Comparison of ENCODE assay signal across 19 mouse cellular contexts in the genomic region with DNA sequence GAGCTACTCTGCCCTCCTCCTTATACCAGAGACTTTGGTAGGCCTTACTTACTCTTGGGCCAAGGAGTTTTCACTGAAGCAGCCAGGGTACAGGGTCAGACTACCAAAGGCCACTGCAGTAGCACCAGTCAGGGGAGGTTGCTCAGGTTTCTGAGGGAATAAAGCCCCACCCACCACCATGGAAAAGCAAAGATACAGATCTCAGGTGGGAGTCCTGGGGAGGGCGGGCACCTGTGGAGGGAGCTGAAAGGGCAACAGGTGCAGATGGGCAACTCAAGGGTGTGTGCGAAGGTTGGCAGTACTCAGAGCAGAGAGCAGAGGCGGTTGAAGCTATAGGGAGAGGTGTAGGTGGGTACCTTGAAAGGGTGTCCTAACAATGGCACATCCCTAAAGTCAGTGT. TPM values are rescaled to one million over a fixed set of nuclear protein-coding genes. Genes with fewer than 3 reads are reported as not detected.
DNase-seq lines count a peak whose midpoint lies in the region; ATAC-seq and TF ChIP-seq lines count a peak whose summit lies in the region.
"Had no signal": no experiment of that assay in that cellular context is flagged by ENCODE, and none has a peak within 500 bp of the region (broad histone marks: within the 10 kb centered on the region; RNA-seq: fewer than 3 reads in every experiment).

No protein-coding gene starts in this region.

- 0 out of 2 replicates have a peak overlapping the region, but pooled peaks have one; percentile 89 for H3K4me2 ChIP-seq in intestine, embryonic 15.5 days (replicated peaks)
- no peak overlapping the region for H3K4me2 ChIP-seq in intestine, embryonic 16.5 days (ENCODE audit: low read depth, low read length)
- H3K4me2 ChIP-seq in neural tube, embryonic 11.5 days (ENCODE audit: low read depth), result no peak overlapping the region
- H3K4me2 ChIP-seq in liver, embryonic 15.5 days, result peak overlapping the region; percentile 92

- 85% methylated on average over 3 of the region's 3 CpGs for WGBS in intestine, embryonic 15.5 days
- WGBS in intestine, embryonic 16.5 days, result 83% methylated on average over 3 of the region's 3 CpGs
- WGBS in neural tube, embryonic 11.5 days, result 95% methylated on average over 3 of the region's 3 CpGs
- 88% methylated on average over 3 of the region's 3 CpGs for WGBS in liver, embryonic 15.5 days (ENCODE audit: insufficient replicate concordance)

- no peak overlapping the region for H3K27ac ChIP-seq in intestine, embryonic 15.5 days
- no peak overlapping the region for H3K27ac ChIP-seq in intestine, embryonic 16.5 days (ENCODE audit: low read length)
- no peak overlapping the region for H3K27ac ChIP-seq in neural tube, embryonic 11.5 days (ENCODE audit: low read depth, low read length)
- H3K27ac ChIP-seq in liver, embryonic 15.5 days (replicated peaks), result no peak overlapping the region
- no peak overlapping the region for H3K27ac ChIP-seq in layer of hippocampus, adult 2 months
- H3K27ac ChIP-seq: stomach, postnatal 0 days had no signal

- H3K4me1 ChIP-seq in erythroblast, embryonic 14.5 days (ENCODE audit: control insufficient read depth), result peaks cover 41% of the 10 kb centered on the region
- peaks cover 17% of the 10 kb centered on the region for H3K4me1 ChIP-seq in intestine, embryonic 15.5 days (replicated peaks)
- H3K4me1 ChIP-seq in intestine, embryonic 16.5 days (ENCODE audit: control insufficient read depth, insufficient read depth, low read length), result peaks cover 18% of the 10 kb centered on the region
- peaks cover 14% of the 10 kb centered on the region for H3K4me1 ChIP-seq in neural tube, embryonic 11.5 days (ENCODE audit: control insufficient read depth, insufficient read depth, low read length)
- peaks cover 40% of the 10 kb centered on the region for H3K4me1 ChIP-seq in liver, embryonic 15.5 days (replicated peaks)

- H3K9me3 ChIP-seq in erythroblast, embryonic 14.5 days (ENCODE audit: control insufficient read depth, low read length), result peaks cover 3% of the 10 kb centered on the region; the same call in 1 of the 2 replicates
- no peaks in the 10 kb centered on the region for H3K9me3 ChIP-seq in intestine, embryonic 15.5 days
- no peaks in the 10 kb centered on the region for H3K9me3 ChIP-seq in intestine, embryonic 16.5 days (ENCODE audit: control insufficient read depth, low read length)
- H3K9me3 ChIP-seq in neural tube, embryonic 11.5 days (ENCODE audit: control insufficient read depth, low read length), result no peaks in the 10 kb centered on the region
- H3K9me3 ChIP-seq in liver, embryonic 15.5 days (replicated peaks), result no peaks in the 10 kb centered on the region

- ATAC-seq in erythroblast, adult 5-6 weeks (replicated peaks; ENCODE audit: low FRiP score, poor library complexity, severe bottlenecking), result no peak
- ATAC-seq in intestine, embryonic 15.5 days, result no peak
- ATAC-seq in intestine, embryonic 16.5 days, result no peak
- no peak for ATAC-seq in neural tube, embryonic 11.5 days (ENCODE audit: insufficient read depth, low FRiP score, low TSS enrichment)
- ATAC-seq in liver, embryonic 15.5 days (ENCODE audit: insufficient read depth), result no peak
- ATAC-seq: forebrain, embryonic 14.5 days; hindbrain, postnatal 0 days had no signal

- no peak for DNase-seq in neural tube, embryonic 11.5 days (ENCODE audit: low spot score)
- no peak for DNase-seq in neural tube, embryonic 10.5 days (ENCODE audit: extremely low spot score, low spot score)
- DNase-seq in layer of hippocampus, adult 2 months (ENCODE audit: low spot score in 2 of 2), result no peak
- DNase-seq: cerebellum, adult 8-10 months; embryo, embryonic 11 days; kidney, postnatal 10 days; left cerebral cortex, postnatal 4 days; right cerebral cortex, adult 18-20 months; spleen, adult 18-20 months; thymus, postnatal 4 days had no signal

- H3K9ac ChIP-seq in intestine, embryonic 15.5 days, result no peak overlapping the region
- no peak overlapping the region for H3K9ac ChIP-seq in intestine, embryonic 16.5 days (ENCODE audit: low read depth, low read length)
- H3K9ac ChIP-seq in neural tube, embryonic 11.5 days (ENCODE audit: low read length), result no peak overlapping the region; the same call in 1 of the 2 replicates
- no peak overlapping the region for H3K9ac ChIP-seq in liver, embryonic 15.5 days

- no peak for TF ChIP-seq CTCF in layer of hippocampus, adult 2 months (conservative IDR thresholded peaks at IDR 0.05)

- peak overlapping the region; percentile 92 for H3K4me3 ChIP-seq in erythroblast, embryonic 14.5 days (replicated peaks)
- H3K4me3 ChIP-seq in intestine, embryonic 15.5 days (replicated peaks), result no peak overlapping the region
- no peak overlapping the region for H3K4me3 ChIP-seq in intestine, embryonic 16.5 days (ENCODE audit: low read length)
- peak overlapping the region; percentile 80; the same call in 1 of the 2 replicates for H3K4me3 ChIP-seq in neural tube, embryonic 11.5 days (ENCODE audit: low read depth, low read length)
- H3K4me3 ChIP-seq in liver, embryonic 15.5 days (replicated peaks), result peak overlapping the region; percentile 99; the same call in 1 of the 2 replicates
- no peak overlapping the region for H3K4me3 ChIP-seq in layer of hippocampus, adult 2 months

- peaks cover 16% of the 10 kb centered on the region for H3K36me3 ChIP-seq in erythroblast, embryonic 14.5 days (ENCODE audit: control insufficient read depth)
- peaks cover 11% of the 10 kb centered on the region; the same call in 1 of the 2 replicates for H3K36me3 ChIP-seq in intestine, embryonic 15.5 days
- peaks cover 7% of the 10 kb centered on the region; the same call in 1 of the 2 replicates for H3K36me3 ChIP-seq in intestine, embryonic 16.5 days (ENCODE audit: control insufficient read depth, insufficient read depth, low read length)
- H3K36me3 ChIP-seq in neural tube, embryonic 11.5 days (ENCODE audit: control insufficient read depth, insufficient read depth, low read length), result peaks cover 5% of the 10 kb centered on the region; the same call in 1 of the 2 replicates
- H3K36me3 ChIP-seq in liver, embryonic 15.5 days (replicated peaks), result peaks cover 17% of the 10 kb centered on the region

- H3K27me3 ChIP-seq in erythroblast, embryonic 14.5 days (ENCODE audit: control insufficient read depth), result no peaks in the 10 kb centered on the region
- H3K27me3 ChIP-seq in intestine, embryonic 15.5 days (replicated peaks), result no peaks in the 10 kb centered on the region
- H3K27me3 ChIP-seq in intestine, embryonic 16.5 days (replicated peaks; ENCODE audit: control insufficient read depth, insufficient read depth, low read length), result no peaks in the 10 kb centered on the region
- no peaks in the 10 kb centered on the region for H3K27me3 ChIP-seq in neural tube, embryonic 11.5 days (ENCODE audit: control insufficient read depth, insufficient read depth, low read length)
- H3K27me3 ChIP-seq in liver, embryonic 15.5 days, result no peaks in the 10 kb centered on the region; the same call in 1 of the 2 replicates

RNA-seq across cellular contexts. Expression of gene Ddost, which starts 1.5 kb away (rescaled TPM):
- polyA plus RNA-seq in erythroblast, embryonic 14.5 days (2012), result 6.5 and 7.4 TPM in 2 replicates
- 48.2 and 52.5 TPM in 2 replicates for total RNA-seq in erythroblast, adult 5-6 weeks (2015; ENCODE audit: low replicate concordance)
- 27.2 and 36.8 TPM in 2 replicates for total RNA-seq in erythroblast, adult 5-6 weeks (2017; ENCODE audit: low replicate concordance)
- polyA plus RNA-seq in intestine, embryonic 15.5 days (2015; fragmentation: Nextera tagmentation; extraction: Ambion mirVana), result 379 and 414 TPM in 2 replicates
- polyA plus RNA-seq in intestine, embryonic 16.5 days (2015; fragmentation: Nextera tagmentation; extraction: Ambion mirVana), result 415 and 427 TPM in 2 replicates
- polyA plus RNA-seq in neural tube, embryonic 11.5 days (2014; fragmentation: Nextera tagmentation; extraction: Ambion mirVana), result 231 and 247 TPM in 2 replicates
- 173 and 194 TPM in 2 replicates for polyA plus RNA-seq in liver, embryonic 15.5 days (2015; fragmentation: Nextera tagmentation; extraction: Ambion mirVana)
- 10 to 100 TPM; 93.1 to 93.5 TPM for total RNA-seq in layer of hippocampus, adult 2 months (2021)

RNA-seq across cellular contexts. Expression of gene Pink1, which starts 23.1 kb away (rescaled TPM):
- polyA plus RNA-seq in erythroblast, embryonic 14.5 days (2012), result 5.3 and 5.4 TPM in 2 replicates
- total RNA-seq in erythroblast, adult 5-6 weeks (2015; ENCODE audit: low replicate concordance), result 52.7 and 58.8 TPM in 2 replicates
- 91.2 and 111 TPM in 2 replicates for total RNA-seq in erythroblast, adult 5-6 weeks (2017; ENCODE audit: low replicate concordance)
- 35.9 and 36.1 TPM in 2 replicates for polyA plus RNA-seq in intestine, embryonic 15.5 days (2015; fragmentation: Nextera tagmentation; extraction: Ambion mirVana)
- 30.7 and 38.9 TPM in 2 replicates for polyA plus RNA-seq in intestine, embryonic 16.5 days (2015; fragmentation: Nextera tagmentation; extraction: Ambion mirVana)
- 26.5 and 29.3 TPM in 2 replicates for polyA plus RNA-seq in neural tube, embryonic 11.5 days (2014; fragmentation: Nextera tagmentation; extraction: Ambion mirVana)
- polyA plus RNA-seq in liver, embryonic 15.5 days (2015; fragmentation: Nextera tagmentation; extraction: Ambion mirVana), result 35.7 and 38.3 TPM in 2 replicates
- total RNA-seq in layer of hippocampus, adult 2 months (2021), result 100 to 1,000 TPM; 245 to 254 TPM

RNA-seq across cellular contexts. Expression of gene Kif17, which starts 52.8 kb away (rescaled TPM):
- polyA plus RNA-seq in erythroblast, embryonic 14.5 days (2012), result 0.02 and 0.05 TPM in 2 replicates
- total RNA-seq in erythroblast, adult 5-6 weeks (2015; ENCODE audit: low replicate concordance), result 3.3 TPM in 1 of 2 replicates, not detected in the other
- 0.26 and 1.3 TPM in 2 replicates for total RNA-seq in erythroblast, adult 5-6 weeks (2017; ENCODE audit: low replicate concordance)
- polyA plus RNA-seq in intestine, embryonic 15.5 days (2015; fragmentation: Nextera tagmentation; extraction: Ambion mirVana), result 0.83 and 0.95 TPM in 2 replicates
- 1.0 and 1.3 TPM in 2 replicates for polyA plus RNA-seq in intestine, embryonic 16.5 days (2015; fragmentation: Nextera tagmentation; extraction: Ambion mirVana)
- 0.37 and 0.46 TPM in 2 replicates for polyA plus RNA-seq in neural tube, embryonic 11.5 days (2014; fragmentation: Nextera tagmentation; extraction: Ambion mirVana)
- 0.30 and 0.32 TPM in 2 replicates for polyA plus RNA-seq in liver, embryonic 15.5 days (2015; fragmentation: Nextera tagmentation; extraction: Ambion mirVana)
- total RNA-seq in layer of hippocampus, adult 2 months (2021), result 10 to 100 TPM; 22.0 to 22.3 TPM
- total RNA-seq: neutrophil, adult 5-6 weeks had no signal

RNA-seq across cellular contexts. Expression of gene Sh2d5, which starts 52.8 kb away (rescaled TPM):
- 0.19 and 0.24 TPM in 2 replicates for polyA plus RNA-seq in erythroblast, embryonic 14.5 days (2012)
- 3.1 and 6.3 TPM in 2 replicates for total RNA-seq in erythroblast, adult 5-6 weeks (2015; ENCODE audit: low replicate concordance)
- total RNA-seq in erythroblast, adult 5-6 weeks (2017; ENCODE audit: low replicate concordance), result 5.4 and 6.4 TPM in 2 replicates
- polyA plus RNA-seq in intestine, embryonic 15.5 days (2015; fragmentation: Nextera tagmentation; extraction: Ambion mirVana), result 0.62 and 0.69 TPM in 2 replicates
- polyA plus RNA-seq in intestine, embryonic 16.5 days (2015; fragmentation: Nextera tagmentation; extraction: Ambion mirVana), result 0.50 and 0.54 TPM in 2 replicates
- 1.6 and 1.8 TPM in 2 replicates for polyA plus RNA-seq in neural tube, embryonic 11.5 days (2014; fragmentation: Nextera tagmentation; extraction: Ambion mirVana)
- polyA plus RNA-seq in liver, embryonic 15.5 days (2015; fragmentation: Nextera tagmentation; extraction: Ambion mirVana), result 0.63 and 1.1 TPM in 2 replicates
- 10 to 100 TPM; 49.1 to 52.7 TPM for total RNA-seq in layer of hippocampus, adult 2 months (2021)

Comparison
In these comparisons a context has a peak if more than half of its experiments do, and no peak if none do; other contexts are left out.
1. H3K4me2 ChIP-seq: peak in intestine, embryonic 15.5 days (single experiment) and liver, embryonic 15.5 days (single experiment); none in intestine, embryonic 16.5 days (single experiment) and neural tube, embryonic 11.5 days (single experiment).
2. H3K4me3 ChIP-seq: peak in erythroblast, embryonic 14.5 days (single experiment), neural tube, embryonic 11.5 days (single experiment) and liver, embryonic 15.5 days (single experiment); none in intestine, embryonic 15.5 days (single experiment), intestine, embryonic 16.5 days (single experiment) and layer of hippocampus, adult 2 months (single experiment).
3. RNA of gene Ddost, which starts 1.5 kb away (polyA plus RNA-seq): 415 to 427 TPM in intestine, embryonic 16.5 days, 379 to 414 TPM in intestine, embryonic 15.5 days, 231 to 247 TPM in neural tube, embryonic 11.5 days and 173 to 194 TPM in liver, embryonic 15.5 days; 6.5 to 7.4 TPM in erythroblast, embryonic 14.5 days; every median in the first group is over 10 times any median in the second.